Mouse (Mus musculus): ENCODE results near the gene Abhd14a. TPM values are rescaled to one million over a fixed set of nuclear protein-coding genes. Genes with fewer than 3 reads are reported as not detected.
A peak's percentile ranks its signal among the peaks of the same experiment; 100 is the strongest.

The Abhd14a gene
- total and polyA plus RNA-seq, 3 experiments = 18.7 to 33.2 (median 21.8) TPM

DNA sequence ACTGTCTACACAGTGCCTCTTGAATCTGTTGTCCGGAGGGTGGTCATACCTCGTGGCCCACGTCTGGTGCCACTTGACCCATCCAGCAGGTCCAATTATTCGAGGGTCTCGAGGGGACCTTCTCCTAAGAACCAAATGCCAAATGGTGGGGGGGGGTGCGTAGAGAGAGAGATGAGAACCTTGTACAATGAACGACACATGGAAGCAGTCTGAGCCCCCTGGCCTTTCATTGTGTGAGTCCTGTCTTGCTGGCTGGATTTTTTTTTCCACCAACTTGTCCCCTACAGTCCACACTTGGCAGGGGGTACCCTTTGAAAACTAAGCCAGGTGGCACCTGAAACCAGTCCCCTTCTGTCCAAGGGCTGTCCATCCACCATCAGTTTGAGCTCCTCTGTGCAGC, 20.3 kb upstream of the Abhd14a start:
- TF ChIP-seq CTCF (IDR thresholded peaks at IDR 0.05) (no peak), POLR2A (IDR thresholded peaks at IDR 0.05; ENCODE audit: insufficient read depth, low read depth, low read length) (no peak), EP300 (IDR thresholded peaks at IDR 0.05; ENCODE audit: insufficient read depth, low read depth, low read length) (no peak)
- WGBS = 93% methylated on average over 7 of the region's 7 CpGs
- Histone ChIP-seq H3K9ac (ENCODE audit: low read depth, low read length) (no peak overlapping the region), H3K4me1 (ENCODE audit: control insufficient read depth, insufficient read depth, low read length) (peaks cover 4% of the 10 kb centered on the region; the same call in 1 of the 2 replicates), H3K27ac (no peak overlapping the region), H3K4me3 (no peak overlapping the region), H3K27me3 (ENCODE audit: control insufficient read depth, insufficient read depth, low read length) (no peaks in the 10 kb centered on the region), H3K79me2 (replicated peaks; ENCODE audit: control insufficient read depth, insufficient read depth, low read length) (no peaks in the 10 kb centered on the region), H3K36me3 (ENCODE audit: control insufficient read depth, insufficient read depth, low read length) (no peaks in the 10 kb centered on the region)
- no peak for DNase-seq
- intact Hi-C loops (cut with DNase I) = no loop called here

DNA sequence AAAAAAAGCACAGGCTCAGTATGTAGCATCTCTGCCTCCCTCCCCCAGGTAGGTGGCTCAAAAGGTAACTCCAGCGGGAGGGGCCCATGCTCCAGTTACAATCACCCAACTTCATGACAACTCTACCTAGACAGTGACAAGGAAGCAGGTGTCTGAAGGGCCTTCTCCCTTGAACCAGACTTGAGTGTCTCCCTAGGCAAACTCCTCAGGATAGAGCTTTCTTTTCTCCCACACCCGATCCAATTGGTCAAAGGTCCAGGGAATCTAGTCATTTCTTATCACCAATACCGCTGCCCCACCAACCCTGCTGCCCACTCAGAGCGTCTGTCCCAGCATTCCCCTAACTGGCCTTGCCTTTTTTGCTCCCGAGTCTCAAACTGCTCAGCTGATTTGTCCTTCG, 19.2 kb upstream of the Abhd14a start:
- no peak overlapping the region for H3K9ac ChIP-seq (ENCODE audit: low read depth, low read length)
- H3K79me2 ChIP-seq (replicated peaks; ENCODE audit: control insufficient read depth, insufficient read depth, low read length) = no peaks in the 10 kb centered on the region
- H3K27ac ChIP-seq = no peak overlapping the region
- H3K36me3 ChIP-seq (ENCODE audit: control insufficient read depth, insufficient read depth, low read length) = no peaks in the 10 kb centered on the region
- intact Hi-C loops (cut with DNase I) = no loop called here
- 80% methylated on average over 6 of the region's 6 CpGs for WGBS
- no peaks in the 10 kb centered on the region for H3K27me3 ChIP-seq (ENCODE audit: control insufficient read depth, insufficient read depth, low read length)
- TF ChIP-seq CTCF (IDR thresholded peaks at IDR 0.05) (no peak), POLR2A (IDR thresholded peaks at IDR 0.05; ENCODE audit: insufficient read depth, low read depth, low read length) (no peak), EP300 (IDR thresholded peaks at IDR 0.05; ENCODE audit: insufficient read depth, low read depth, low read length) (no peak)
- DNase-seq = no peak
- H3K4me3 ChIP-seq = no peak overlapping the region
- H3K4me1 ChIP-seq (ENCODE audit: control insufficient read depth, insufficient read depth, low read length) = no peaks in the 10 kb centered on the region; the same call in 1 of the 2 replicates

DNA sequence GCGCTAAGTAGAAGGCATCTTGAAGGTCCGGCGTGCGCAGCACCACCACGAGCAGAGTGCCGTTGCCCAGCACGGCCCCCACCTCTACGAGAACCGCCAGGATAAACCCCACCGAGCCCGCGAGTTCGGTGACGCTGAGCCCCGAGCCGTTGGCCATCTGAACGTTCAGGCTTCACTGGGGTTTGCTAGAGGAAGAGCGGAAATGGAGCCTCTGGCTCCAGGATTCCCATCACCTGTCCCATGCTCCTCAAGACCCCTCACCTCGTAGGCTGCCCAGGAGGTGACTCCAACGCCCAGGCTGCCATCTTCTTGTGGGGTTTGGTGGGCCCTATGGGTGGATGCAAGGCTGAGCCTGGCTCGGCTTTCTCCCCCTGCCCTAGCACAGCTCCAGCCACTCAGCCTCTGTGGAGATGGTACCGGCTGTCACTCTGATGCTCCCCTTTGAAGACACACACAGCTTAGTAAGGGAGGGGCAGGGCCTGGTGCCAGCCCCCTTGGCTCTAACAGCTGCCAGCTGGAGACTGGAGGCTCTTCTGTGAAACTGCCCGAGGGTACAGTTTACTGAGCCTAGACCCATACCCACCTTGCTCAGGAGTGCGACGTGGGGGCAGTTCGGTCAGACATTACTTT, 18.2 kb upstream of the Abhd14a start, which contains the start of gene Gpr62:
Gene Gpr62 (minus strand): TSS at position 368 of the 630 bp plus-strand sequence.
- intact Hi-C loops (cut with DNase I) = no loop called here
- peak within 1 kb of the TSS; percentile 70 for H3K9ac ChIP-seq (ENCODE audit: low read depth, low read length)
- no peak for DNase-seq
- no peaks in the 10 kb centered on the region for H3K27me3 ChIP-seq (ENCODE audit: control insufficient read depth, insufficient read depth, low read length)
- TF ChIP-seq EP300 (IDR thresholded peaks at IDR 0.05; ENCODE audit: insufficient read depth, low read depth, low read length) (no peak), POLR2A (IDR thresholded peaks at IDR 0.05; ENCODE audit: insufficient read depth, low read depth, low read length) (no peak), CTCF (IDR thresholded peaks at IDR 0.05) (no peak)
- no peaks in the 10 kb centered on the region for H3K79me2 ChIP-seq (replicated peaks; ENCODE audit: control insufficient read depth, insufficient read depth, low read length)
- 30% methylated on average over 26 of the region's 26 CpGs for WGBS
- H3K4me1 ChIP-seq (ENCODE audit: control insufficient read depth, insufficient read depth, low read length) = no peaks in the 10 kb centered on the region
- no peaks in the 10 kb centered on the region for H3K36me3 ChIP-seq (ENCODE audit: control insufficient read depth, insufficient read depth, low read length)
- peak within 1 kb of the TSS; percentile 49 for H3K27ac ChIP-seq
- peak within 1 kb of the TSS; percentile 61 for H3K4me3 ChIP-seq

DNA sequence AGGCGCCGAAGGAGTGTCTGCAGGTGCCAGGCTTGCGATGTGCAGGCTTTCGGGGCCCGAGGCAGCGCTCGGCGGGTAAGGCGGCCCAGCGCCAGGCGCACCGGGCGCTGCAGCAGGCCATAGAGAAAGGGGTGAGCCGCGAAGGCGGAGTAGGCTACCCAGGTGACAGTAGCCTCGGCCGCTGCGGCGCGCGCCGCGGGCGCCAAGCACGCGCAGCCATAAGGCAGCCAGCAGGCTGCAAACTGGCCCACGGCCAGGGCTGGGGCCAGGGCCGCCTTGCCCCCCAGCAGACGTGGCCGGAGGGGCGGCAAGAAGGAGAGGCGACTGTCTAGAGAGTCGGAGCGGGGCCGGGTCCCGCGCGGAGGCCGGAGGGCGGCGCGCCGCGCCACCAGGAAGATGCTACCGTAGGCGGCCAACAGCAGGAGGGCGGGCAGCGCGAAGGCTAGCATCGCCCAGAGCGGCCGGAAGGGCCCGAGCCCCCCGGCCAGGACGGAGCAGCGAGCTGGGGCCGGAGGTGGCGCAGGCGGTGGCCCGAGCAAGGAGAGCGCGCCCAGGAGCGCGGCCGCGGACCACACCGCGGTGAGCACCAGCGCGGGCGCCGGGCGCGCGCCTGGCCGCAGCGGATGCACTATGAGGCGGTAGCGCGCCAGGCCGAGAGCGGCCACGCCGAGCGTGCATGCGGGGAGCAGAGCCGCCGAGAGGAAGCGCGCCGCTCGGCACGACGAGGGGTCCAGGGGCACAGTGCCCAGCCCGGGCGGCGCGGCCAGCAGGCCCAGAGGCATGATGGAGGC, 17.5 kb upstream of the Abhd14a start:
- Histone ChIP-seq H3K36me3 (ENCODE audit: control insufficient read depth, insufficient read depth, low read length) (no peaks in the 10 kb centered on the region), H3K4me3 (peak overlapping the region; percentile 61), H3K79me2 (replicated peaks; ENCODE audit: control insufficient read depth, insufficient read depth, low read length) (0 out of 2 replicates have a peak, but pooled peaks cover under 1% of the 10 kb centered on the region), H3K27ac (peak overlapping the region; percentile 49), H3K4me1 (ENCODE audit: control insufficient read depth, insufficient read depth, low read length) (no peaks in the 10 kb centered on the region), H3K27me3 (ENCODE audit: control insufficient read depth, insufficient read depth, low read length) (no peaks in the 10 kb centered on the region), H3K9ac (ENCODE audit: low read depth, low read length) (peak overlapping the region; percentile 70)
- TF ChIP-seq CTCF (IDR thresholded peaks at IDR 0.05) (no peak), EP300 (IDR thresholded peaks at IDR 0.05; ENCODE audit: insufficient read depth, low read depth, low read length) (no peak), POLR2A (IDR thresholded peaks at IDR 0.05; ENCODE audit: insufficient read depth, low read depth, low read length) (no peak)
- WGBS = 4% methylated on average over 99 of the region's 99 CpGs
- intact Hi-C loops (cut with DNase I) = no loop called here
- peak; percentile 75 to 78 for DNase-seq

DNA sequence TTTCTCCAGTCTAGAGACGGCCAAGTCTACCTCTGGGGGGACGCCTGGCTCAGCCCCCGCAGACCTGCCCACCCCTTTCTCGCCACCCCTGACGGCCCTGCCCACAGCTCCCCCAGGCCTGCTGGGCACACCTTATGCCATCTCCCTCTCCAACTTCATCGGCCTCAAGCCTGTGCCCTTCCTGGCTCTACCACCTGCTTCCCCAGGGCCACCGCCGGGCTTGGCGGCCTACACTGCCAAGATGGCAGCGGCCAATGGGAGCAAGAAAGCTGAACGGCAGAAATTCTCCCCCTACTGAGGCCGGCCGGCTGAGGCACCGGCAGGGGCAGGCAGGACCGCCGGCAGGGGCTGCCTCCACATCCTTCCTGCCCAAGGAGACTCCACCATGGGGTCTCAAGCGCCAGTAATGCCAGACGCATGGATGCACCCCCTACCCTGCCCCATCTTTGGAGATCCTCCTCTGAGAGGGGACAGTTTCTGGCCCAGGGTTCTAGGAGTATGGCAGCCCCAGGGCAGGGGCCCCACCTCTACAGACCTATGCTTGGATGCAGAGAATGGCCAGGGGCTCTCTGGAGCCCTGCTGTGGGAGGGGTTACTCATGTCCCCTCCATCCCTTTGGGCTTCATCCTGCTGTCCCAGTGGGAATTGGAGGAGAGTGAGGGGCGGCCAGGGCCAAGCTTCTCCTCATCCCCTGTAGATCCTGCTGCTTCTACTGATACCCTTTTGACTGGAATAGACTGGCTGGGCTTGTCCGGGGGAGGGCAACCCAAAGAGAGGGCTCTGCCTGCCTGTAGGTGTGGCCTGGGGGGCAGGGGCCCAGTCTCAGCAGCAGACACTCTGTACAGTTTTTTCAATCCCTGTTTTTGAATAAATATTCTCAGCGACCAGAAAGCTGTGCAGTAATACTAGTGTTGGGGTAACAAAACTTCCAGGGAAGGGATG, 15.9 kb upstream of the Abhd14a start:
- no peak for DNase-seq
- Histone ChIP-seq H3K4me1 (ENCODE audit: control insufficient read depth, insufficient read depth, low read length) (peaks cover under 1% of the 10 kb centered on the region; the same call in 1 of the 2 replicates), H3K36me3 (ENCODE audit: control insufficient read depth, insufficient read depth, low read length) (no peaks in the 10 kb centered on the region), H3K4me3 (no peak overlapping the region), H3K27ac (no peak overlapping the region), H3K9ac (ENCODE audit: low read depth, low read length) (no peak overlapping the region), H3K79me2 (replicated peaks; ENCODE audit: control insufficient read depth, insufficient read depth, low read length) (0 out of 2 replicates have a peak, but pooled peaks cover 2% of the 10 kb centered on the region), H3K27me3 (ENCODE audit: control insufficient read depth, insufficient read depth, low read length) (no peaks in the 10 kb centered on the region)
- TF ChIP-seq EP300 (IDR thresholded peaks at IDR 0.05; ENCODE audit: insufficient read depth, low read depth, low read length) (no peak), CTCF (IDR thresholded peaks at IDR 0.05) (no peak), POLR2A (IDR thresholded peaks at IDR 0.05; ENCODE audit: insufficient read depth, low read depth, low read length) (no peak)
- intact Hi-C loops (cut with DNase I) = no loop called here
- whole genome bisulfite sequencing = 91% methylated on average over 21 of the region's 21 CpGs
